Mouse (Mus musculus) CD4-positive, CD25-positive, alpha-beta regulatory T cell, adult 4 months (primary cell): ENCODE measurements at regions not wholly inside any gene's neighbourhood (a gene's known extent, or its start where the extent isn't known, plus 50 kb on each side); places are given as distances from the start of the nearest gene placed in this dataset.

ENCODE experiments used
- ATAC-seq: one replicate; pipeline ENCODE4 v1.8.0; 2017

- no peak for ATAC-seq
Observed at GRCm38 (mm10) chr13:110690501-110691255, 295.8 kb downstream of the Plk2 start.

GRCm38 (mm10) chr13:110692696-110693095 lies 297.9 kb downstream of the Plk2 start:
- no peak for ATAC-seq

- ATAC-seq: no peak
Observed at GRCm38 (mm10) chr13:110694876-110695275, 300.0 kb downstream of the Plk2 start.

GRCm38 (mm10) chr13:110696549-110696948 lies 301.7 kb downstream of the Plk2 start:
- no peak for ATAC-seq

- no peak for ATAC-seq
Observed at GRCm38 (mm10) chr13:110704261-110704660, 309.4 kb downstream of the Plk2 start.

GRCm38 (mm10) chr13:110710847-110711246 lies 316.0 kb downstream of the Plk2 start:
- no peak for ATAC-seq

GRCm38 (mm10) chr13:110712527-110712926 lies 317.7 kb downstream of the Plk2 start:
- no peak for ATAC-seq

GRCm38 (mm10) chr13:110722170-110722569 lies 327.3 kb downstream of the Plk2 start:
- ATAC-seq: no peak

GRCm38 (mm10) chr13:110722752-110723151 lies 327.9 kb downstream of the Plk2 start:
- ATAC-seq: no peak

GRCm38 (mm10) chr13:110724836-110725235 lies 330.0 kb downstream of the Plk2 start:
- ATAC-seq: no peak

- no peak for ATAC-seq
Observed at GRCm38 (mm10) chr13:110725821-110726220, 331.0 kb downstream of the Plk2 start.

- ATAC-seq: no peak
Observed at GRCm38 (mm10) chr13:110735511-110735910, 340.7 kb downstream of the Plk2 start.

GRCm38 (mm10) chr13:110741576-110742206 lies 346.8 kb downstream of the Plk2 start:
- no peak for ATAC-seq

GRCm38 (mm10) chr13:110747223-110747868 lies 352.5 kb downstream of the Plk2 start:
- no peak for ATAC-seq

- ATAC-seq: no peak
Observed at GRCm38 (mm10) chr13:110752746-110753145, 357.9 kb downstream of the Plk2 start.

GRCm38 (mm10) chr13:110754548-110754947 lies 359.7 kb downstream of the Plk2 start:
- no peak for ATAC-seq

GRCm38 (mm10) chr13:110756877-110757276 lies 362.0 kb downstream of the Plk2 start:
- ATAC-seq: no peak

GRCm38 (mm10) chr13:110769210-110769609 lies 374.4 kb downstream of the Plk2 start:
- no peak for ATAC-seq

GRCm38 (mm10) chr13:110775251-110775650 lies 380.4 kb downstream of the Plk2 start:
- no peak for ATAC-seq

- no peak for ATAC-seq
Observed at GRCm38 (mm10) chr13:110784162-110784785, 389.4 kb downstream of the Plk2 start.

GRCm38 (mm10) chr13:110784822-110785221 lies 390.0 kb downstream of the Plk2 start:
- no peak for ATAC-seq

GRCm38 (mm10) chr13:110798313-110798712 lies 403.5 kb downstream of the Plk2 start:
- no peak for ATAC-seq

GRCm38 (mm10) chr13:110802841-110803240 lies 408.0 kb downstream of the Plk2 start:
- no peak for ATAC-seq
